25 mouse cellular contexts compared by ENCODE assay signal in genomic region chr5:63910171-63910960, GRCm38 (mm10). TPM values are rescaled to one million over a fixed set of nuclear protein-coding genes. Genes with fewer than 3 reads are reported as not detected.
DNase-seq lines count a peak whose midpoint lies in the region; ATAC-seq and TF ChIP-seq lines count a peak whose summit lies in the region.
"Had no signal": no experiment of that assay in that cellular context is flagged by ENCODE, and none has a peak within 500 bp of the region (broad histone marks: within the 10 kb centered on the region; RNA-seq: fewer than 3 reads in every experiment).

No protein-coding gene starts in this region.

- ATAC-seq in lung, embryonic 14.5 days (ENCODE audit: insufficient read depth) = no peak
- ATAC-seq in CD4-positive, CD25-positive, alpha-beta regulatory T cell, adult 4 months = no peak
- ATAC-seq: forebrain, embryonic 13.5 days; forebrain, embryonic 16.5 days; hindbrain, postnatal 0 days; inflammation-experienced regulatory T-cells, adult 6 months had no signal

- 68% methylated on average over 10 of the region's 10 CpGs for WGBS in lung, embryonic 14.5 days

- no peak overlapping the region; the same call in 1 of the 2 replicates for H3K27ac ChIP-seq in lung, embryonic 14.5 days (ENCODE audit: low read depth)
- H3K27ac ChIP-seq: forebrain, embryonic 10.5 days; forebrain, embryonic 13.5 days; heart, adult 2 months; heart, embryonic 10.5 days; heart, embryonic 13.5 days; hindbrain, embryonic 14.5 days; hindbrain, postnatal 0 days had no signal

- H3K27me3 ChIP-seq in lung, embryonic 14.5 days (ENCODE audit: insufficient read depth, low read length) = no peaks in the 10 kb centered on the region
- H3K27me3 ChIP-seq: forebrain, embryonic 13.5 days had no signal

- no peaks in the 10 kb centered on the region for H3K9me3 ChIP-seq in lung, embryonic 14.5 days (ENCODE audit: low read depth, low read length)
- H3K9me3 ChIP-seq: forebrain, embryonic 10.5 days; forebrain, embryonic 13.5 days; heart, embryonic 10.5 days; heart, embryonic 13.5 days had no signal

- H3K9ac ChIP-seq in lung, embryonic 14.5 days = no peak overlapping the region
- H3K9ac ChIP-seq: forebrain, embryonic 13.5 days; heart, embryonic 13.5 days; hindbrain, embryonic 14.5 days had no signal

- TF ChIP-seq CTCF in lung, embryonic 14.5 days (IDR thresholded peaks at IDR 0.05; ENCODE audit: low read depth) = no peak

- no peaks in the 10 kb centered on the region; the same call in 1 of the 2 replicates for H3K4me1 ChIP-seq in lung, embryonic 14.5 days (ENCODE audit: insufficient read depth)
- H3K4me1 ChIP-seq: forebrain, embryonic 10.5 days; forebrain, embryonic 13.5 days; heart, embryonic 10.5 days had no signal

- peaks cover 8% of the 10 kb centered on the region; the same call in 1 of the 2 replicates for H3K36me3 ChIP-seq in lung, embryonic 14.5 days (ENCODE audit: insufficient read depth)
- H3K36me3 ChIP-seq: heart, embryonic 13.5 days had no signal

- H3K4me2 ChIP-seq in lung, embryonic 14.5 days = no peak overlapping the region
- H3K4me2 ChIP-seq: forebrain, embryonic 13.5 days; heart, embryonic 13.5 days; hindbrain, embryonic 14.5 days had no signal

- H3K4me3 ChIP-seq in lung, embryonic 14.5 days (ENCODE audit: low read depth, low read length) = no peak overlapping the region
- H3K4me3 ChIP-seq: forebrain, embryonic 10.5 days; forebrain, embryonic 13.5 days; heart, adult 2 months; heart, embryonic 10.5 days; heart, embryonic 13.5 days had no signal

- peak; percentile 21 for DNase-seq in lung, embryonic 14.5 days
- no peak for DNase-seq in lung, postnatal 14 days
- DNase-seq in ES-CJ7 (ENCODE audit: low read depth, low spot score) = peak; percentile 27
- peak; percentile 53 for DNase-seq in ZHBTc4 (ENCODE audit: low read depth, low spot score)
- DNase-seq in kidney, postnatal 36 days = no peak
- DNase-seq: adrenal gland, adult 8-10 months; adrenal gland, postnatal 36 days; B cell, adult 2 months; cerebellum, adult 18-20 months; cerebellum, adult 9-10 months; cerebellum, postnatal 14 days; gastrocnemius, postnatal 10 days; gastrocnemius, postnatal 36 days; heart, adult 2 months; heart, postnatal 14 days; heart, postnatal 4 days had no signal

RNA-seq across cellular contexts. Expression of gene Rell1, which starts 58.3 kb away (rescaled TPM):
- polyA plus RNA-seq in lung, embryonic 14.5 days (2014; fragmentation: Nextera tagmentation; extraction: Ambion mirVana) = 15.7 and 16.6 TPM in 2 replicates
- polyA plus RNA-seq in CD4-positive, CD25-positive, alpha-beta regulatory T cell, adult 4 months (2017; shearing (Covaris generic)) = 1 to 10 TPM; 4.4 to 6.0 TPM

Comparison
In these comparisons a context has a peak if more than half of its experiments do, and no peak if none do; other contexts are left out.
1. DNase-seq: peak in lung, embryonic 14.5 days (single experiment), ES-CJ7 (single experiment) and ZHBTc4 (single experiment); none in lung, postnatal 14 days (single experiment) and kidney, postnatal 36 days (0 of 2).